Mouse (Mus musculus) gastrocnemius, postnatal 10 days (tissue): ENCODE results near the gene Lmf2. TPM values are rescaled to one million over a fixed set of nuclear protein-coding genes. Genes with fewer than 3 reads are reported as not detected.

Experiments used
- DNase-seq: peaks from one replicate; pipeline ENCODE4 v3.0.0; 2021; ENCODE audit warnings: mixed read lengths
- microRNA-seq, 2 experiments: library from miRNA; unstranded; fragments of <30 nt; microRNA quantifications; one replicate each; pipeline ENCODE4 v1.2.0; 2021
- total RNA-seq, 2 experiments: library from RNA; stranded (reverse); gene quantifications; 2 replicates each; pipeline ENCODE4 v1.2.3; 2021

Gene Lmf2
- total RNA-seq, 2 experiments from 2014 or later: 22.4 to 25.5 TPM

DNA sequence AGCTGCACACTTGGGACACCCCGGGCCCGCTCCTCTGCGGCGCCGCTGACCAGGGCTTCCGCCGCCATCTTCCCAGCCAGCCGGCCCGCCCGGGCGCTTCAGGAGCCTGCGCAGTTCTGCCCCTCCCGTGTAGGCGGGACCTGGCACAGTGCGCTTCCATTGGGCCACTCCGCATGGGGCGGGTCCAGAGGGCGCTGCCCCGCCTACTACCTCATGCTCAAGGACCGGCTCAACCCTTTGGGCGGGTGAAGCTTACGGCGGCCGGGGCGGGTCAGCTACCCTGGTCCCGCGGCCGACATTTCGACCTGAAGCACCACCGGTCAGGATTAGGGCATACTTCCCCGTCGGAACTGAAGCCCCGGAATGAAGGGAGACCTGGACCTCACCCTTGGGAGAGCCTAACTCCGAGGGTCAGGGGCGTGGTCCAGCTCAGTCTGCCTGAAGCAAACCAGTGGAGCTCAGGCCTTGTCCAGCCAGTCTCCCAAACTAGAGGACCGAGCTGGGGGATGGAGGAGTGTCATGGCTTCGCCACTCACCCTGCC is 40.2 kb downstream of the Lmf2 start, which contains the start of gene Sbf1:
Gene Sbf1, minus strand, starts transcription at position 122 of the 542 bp plus-strand sequence.
- DNase-seq: peak; percentile 98

DNA sequence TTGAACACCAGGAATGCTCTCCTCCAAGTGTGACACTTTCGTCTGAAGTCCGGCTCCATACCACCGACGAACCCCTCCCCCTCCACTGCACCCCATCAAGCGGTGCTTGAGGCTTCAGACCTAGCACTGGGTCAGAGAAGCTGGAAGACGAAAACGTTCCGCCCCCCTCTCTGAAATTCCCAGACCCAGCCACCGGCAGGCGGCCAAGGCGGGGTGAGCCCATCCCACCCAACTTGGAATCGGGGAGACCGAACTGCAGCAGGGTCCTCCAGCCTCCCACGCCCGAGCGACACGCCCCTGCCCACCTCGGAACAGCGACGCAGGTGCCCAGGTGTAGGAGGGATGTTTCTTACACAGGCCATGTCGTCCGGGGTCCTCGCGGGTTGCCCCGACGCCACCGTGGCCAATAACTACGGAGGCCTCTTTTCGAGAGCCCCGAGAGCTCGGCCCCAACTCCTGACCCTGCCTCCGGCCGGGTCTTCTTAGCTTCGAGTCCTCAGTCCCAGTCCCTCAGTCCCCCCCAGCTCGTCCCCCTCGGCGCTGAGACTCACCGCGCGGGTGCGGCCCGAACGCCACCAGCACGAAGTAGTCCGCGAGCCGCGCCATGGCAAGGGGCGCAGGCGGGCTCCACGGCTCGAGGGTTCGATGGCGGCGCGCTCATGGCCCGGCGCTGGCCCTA is 40.8 kb downstream of the Lmf2 start:
- DNase-seq: peak; percentile 45

DNA sequence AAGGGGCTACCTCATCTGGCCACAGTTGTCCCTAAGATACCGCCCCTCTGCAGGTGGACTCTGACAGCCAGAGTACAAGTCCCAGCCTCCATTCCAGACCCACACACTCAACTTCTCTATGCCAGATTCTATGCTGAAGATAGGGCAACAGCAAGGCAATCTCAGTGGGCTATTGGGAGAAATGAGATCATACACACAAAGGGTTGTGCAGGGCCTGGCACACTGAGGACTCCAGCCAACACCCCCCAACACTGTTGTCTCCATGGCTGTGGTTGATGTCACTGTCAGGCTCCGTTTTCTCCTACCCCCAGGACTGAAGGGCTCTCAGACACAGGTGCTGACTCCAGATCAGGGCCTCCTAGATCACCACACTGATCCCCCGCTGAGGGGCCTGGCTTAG is 41.4 kb downstream of the Lmf2 start:
- DNase-seq: no peak

DNA sequence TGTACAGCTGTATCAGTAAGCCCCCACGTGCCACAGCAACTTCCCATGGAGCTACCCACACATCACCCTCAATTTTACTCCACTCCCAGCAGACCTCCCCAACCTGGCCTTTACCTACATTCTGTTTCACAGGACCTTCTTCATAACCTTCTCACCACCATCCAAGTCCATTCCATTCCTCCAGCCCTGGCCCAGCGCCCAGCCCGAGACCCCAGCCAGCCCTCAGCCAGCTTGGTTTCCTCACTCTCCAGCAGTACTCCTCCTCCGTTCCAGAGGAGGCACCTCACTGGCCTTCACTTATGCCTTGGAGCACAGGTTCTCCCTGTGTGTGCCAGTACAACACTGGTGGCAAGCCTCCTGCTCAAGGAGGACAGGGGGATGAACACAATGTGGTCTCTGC is 42.1 kb downstream of the Lmf2 start:
- DNase-seq: no peak

DNA sequence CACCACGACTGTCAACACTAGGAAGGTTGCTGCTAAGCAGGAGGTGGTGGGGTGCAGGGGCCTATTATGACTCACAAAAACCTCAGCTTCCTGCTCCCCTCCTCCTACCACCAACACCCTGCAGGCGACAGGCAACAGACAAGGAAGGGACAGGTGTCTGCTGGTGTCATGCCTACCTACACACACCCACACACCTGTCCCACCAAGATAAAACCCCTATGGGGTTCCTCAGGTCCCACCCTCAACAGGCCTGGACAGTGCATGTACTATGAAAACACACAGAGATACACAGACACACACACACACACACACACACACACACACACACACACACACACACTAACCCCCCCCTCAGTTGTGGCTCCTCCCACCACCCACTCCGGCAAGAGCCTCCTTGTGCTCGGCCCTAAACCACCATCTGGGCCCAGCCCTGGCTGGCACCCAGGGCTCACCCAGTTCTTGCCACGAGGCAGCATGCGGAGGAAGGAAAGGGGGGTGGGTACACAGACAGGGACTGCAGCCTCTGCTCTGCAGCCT is 45.4 kb downstream of the Lmf2 start:
- no peak for DNase-seq

DNA sequence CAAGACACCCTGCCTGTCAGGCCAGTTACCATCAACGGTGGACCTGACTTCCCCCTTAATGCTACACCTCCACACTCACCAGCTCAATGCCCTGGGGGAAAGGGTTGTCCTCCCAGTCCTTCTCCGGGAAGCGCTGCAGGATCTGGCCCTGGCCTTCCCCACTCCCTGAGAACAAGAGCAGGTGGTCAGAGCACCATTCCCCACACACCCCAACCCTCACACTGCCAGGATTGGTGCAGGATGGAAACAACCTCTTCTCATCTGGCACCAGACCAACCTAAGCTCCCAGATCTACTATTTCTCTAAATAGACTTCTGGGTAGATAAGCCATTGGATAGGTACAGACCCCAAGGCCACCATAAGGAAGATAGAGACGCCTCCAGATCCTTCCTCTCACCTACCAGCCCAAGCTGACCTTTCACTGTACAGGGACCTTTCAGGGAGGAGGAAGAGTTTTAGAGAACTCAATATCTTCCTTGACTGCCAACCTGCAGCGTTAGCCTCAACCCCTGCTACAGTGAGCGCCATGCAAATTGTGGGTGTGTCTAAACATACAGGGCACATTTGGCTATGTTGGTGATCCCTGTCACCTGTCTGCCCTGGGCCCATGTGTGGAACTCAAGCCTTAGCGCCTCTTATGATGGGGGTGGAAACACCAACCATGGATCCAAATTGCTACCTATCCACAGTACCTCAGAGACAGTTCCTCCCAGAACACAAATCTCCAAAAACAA is 46.9 kb downstream of the Lmf2 start:
- no peak for DNase-seq

DNA sequence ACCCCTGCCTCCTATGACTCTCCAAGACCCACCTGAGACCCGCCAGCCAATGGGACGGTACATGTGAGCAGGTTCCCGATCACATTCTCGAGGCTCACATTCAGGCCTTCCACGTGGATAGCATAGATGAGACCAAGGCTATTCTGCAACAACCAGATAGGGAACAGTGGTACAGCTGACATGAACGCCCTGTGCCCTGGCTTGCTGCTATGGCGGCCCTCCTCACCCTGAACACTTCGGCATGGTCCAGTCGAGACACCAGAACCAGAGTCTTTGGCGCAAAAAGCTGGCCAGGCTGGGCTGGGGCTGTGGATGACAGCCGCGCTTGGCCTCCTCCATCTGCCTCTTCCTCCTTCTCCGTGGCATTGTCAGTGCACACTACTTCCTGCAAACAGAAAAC is 48.0 kb downstream of the Lmf2 start:
- DNase-seq: no peak

DNA sequence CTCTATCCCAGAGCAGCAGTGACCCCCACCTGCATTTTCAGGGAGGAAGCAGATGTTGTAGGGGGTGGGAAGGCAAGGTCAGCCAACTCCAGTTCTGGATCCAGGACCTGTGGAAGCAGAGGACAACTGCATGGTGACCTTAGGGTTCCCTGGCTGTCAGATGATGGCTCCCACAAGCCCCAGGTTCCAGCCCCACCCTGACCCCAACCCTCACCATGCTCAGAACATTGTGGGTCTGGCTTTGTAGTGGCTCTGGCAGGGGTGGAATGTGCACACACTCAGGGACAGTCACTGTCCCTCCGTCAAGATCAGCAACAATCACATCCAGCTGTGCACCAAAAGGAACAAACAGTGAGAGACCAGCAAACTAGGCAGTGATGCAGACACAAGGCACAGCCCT is 49.5 kb downstream of the Lmf2 start:
- no peak for DNase-seq

Small RNAs within 50 kb of the gene (microRNA-seq; reads per million reads assigned to microRNA genes)
- gene Mir6959: 0.50 to 0.95 reads per million in 2 experiments

Other genes with a start within 250 kb of the Lmf2 start
- 10 to 100 TPM in 1 of 2 experiments, 1 to 10 TPM in 1; 8.4 to 11.0 TPM for gene Tubgcp6, start 232.5 kb downstream of the Lmf2 start, total RNA-seq
- gene Hdac10, start 227.0 kb downstream of the Lmf2 start, total RNA-seq: 10 to 100 TPM in 1 of 2 experiments, 1 to 10 TPM in 1; 7.6 to 10.6 TPM
- gene Mapk12, start 215.0 kb downstream of the Lmf2 start, total RNA-seq: 10 to 100 TPM; 76.0 to 77.1 TPM
- 1 to 10 TPM; 2.1 to 3.0 TPM for gene Mapk11, start 206.0 kb downstream of the Lmf2 start, total RNA-seq
- gene Plxnb2, start 174.9 kb downstream of the Lmf2 start, total RNA-seq: 10 to 100 TPM; 28.9 to 43.0 TPM
- gene Dennd6b, start 159.2 kb downstream of the Lmf2 start, total RNA-seq: 1 to 10 TPM; 4.5 to 7.0 TPM
- 10 to 100 TPM; 60.1 to 61.9 TPM for gene Ppp6r2, start 144.1 kb downstream of the Lmf2 start, total RNA-seq
- 10 to 100 TPM; 50.1 to 70.5 TPM for gene Sbf1, start 40.3 kb downstream of the Lmf2 start, total RNA-seq
- gene Adm2, start 32.9 kb downstream of the Lmf2 start, total RNA-seq: not detected
- gene Miox, start 21.3 kb downstream of the Lmf2 start, total RNA-seq: not detected
- gene Ncaph2, start 60 bp upstream of the Lmf2 start, total RNA-seq: 10 to 100 TPM; 50.5 to 55.8 TPM
- 10 to 100 TPM; 14.2 to 14.6 TPM for gene Sco2, start 18.2 kb upstream of the Lmf2 start, total RNA-seq
- gene Tymp, start 21.4 kb upstream of the Lmf2 start, total RNA-seq: under 1 TPM; 0.38 to 0.50 TPM
- gene Odf3b, start 23.6 kb upstream of the Lmf2 start, total RNA-seq: 1 to 10 TPM in 1 of 2 experiments, under 1 TPM in 1; 0.68 to 1.6 TPM
- not detected for gene Klhdc7b, start 29.3 kb upstream of the Lmf2 start, total RNA-seq
- not detected for gene Syce3, start 54.8 kb upstream of the Lmf2 start, total RNA-seq
- 100 to 1,000 TPM; 204 to 222 TPM for gene Cpt1b, start 70.2 kb upstream of the Lmf2 start, total RNA-seq
- gene C730034F03Rik, start 73.9 kb upstream of the Lmf2 start, total RNA-seq: under 1 TPM; 0.38 to 0.88 TPM
- gene Gm44502, start 74.0 kb upstream of the Lmf2 start, total RNA-seq: under 1 TPM; 0.66 to 0.81 TPM
- 10 to 100 TPM; 21.4 to 40.0 TPM for gene Chkb, start 74.2 kb upstream of the Lmf2 start, total RNA-seq
- gene Mapk8ip2, start 98.3 kb upstream of the Lmf2 start, total RNA-seq: under 1 TPM; 0.23 to 0.26 TPM
- 10 to 100 TPM in 1 of 2 experiments, 1 to 10 TPM in 1; 6.5 to 11.0 TPM for gene Arsa, start 121.8 kb upstream of the Lmf2 start, total RNA-seq
- gene Shank3, start 144.0 kb upstream of the Lmf2 start, total RNA-seq: 10 to 100 TPM; 24.8 to 36.1 TPM
- gene Acr, start 212.7 kb upstream of the Lmf2 start, total RNA-seq: under 1 TPM; 0.54 TPM
- gene Rabl2, start 236.3 kb upstream of the Lmf2 start, total RNA-seq: 1 to 10 TPM; 3.8 to 6.2 TPM